Mouse (Mus musculus): ENCODE measurements around the gene Dcst2. TPM values are rescaled to one million over a fixed set of nuclear protein-coding genes. Genes with fewer than 3 reads are reported as not detected.
A peak's percentile ranks its signal among the peaks of the same experiment; 100 is the strongest.

The Dcst2 gene
- total and polyA plus RNA-seq, 2 experiments from 2014 or later, result 0.07 TPM; not detected in 1

GRCm38 (mm10) chr3:89339416-89339815 lies 22.4 kb upstream of the Dcst2 start:
- peaks cover 5% of the 10 kb centered on the region for H3K4me1 ChIP-seq (ENCODE audit: control insufficient read depth, insufficient read depth)
- H3K4me2 ChIP-seq (ENCODE audit: low read depth, low read length), result no peak overlapping the region
- no peak overlapping the region for H3K4me3 ChIP-seq (ENCODE audit: low read depth, low read length)
- 20% methylated on average over 8 of the region's 8 CpGs for WGBS
- DNase-seq (ENCODE audit: low spot score) (no peak), ATAC-seq (ENCODE audit: insufficient read depth, low read depth) (no peak)
- TF ChIP-seq CTCF (IDR thresholded peaks at IDR 0.05; ENCODE audit: low read depth) (peak; percentile 71), EP300 (IDR thresholded peaks at IDR 0.05; ENCODE audit: low read depth) (no peak)
- H3K9ac ChIP-seq (replicated peaks; ENCODE audit: low read depth, low read length), result no peak overlapping the region
- H3K36me3 ChIP-seq (replicated peaks; ENCODE audit: control insufficient read depth, insufficient read depth, low read length), result peaks cover 8% of the 10 kb centered on the region; the same call in 1 of the 2 replicates
- H3K9me3 ChIP-seq (replicated peaks; ENCODE audit: control insufficient read depth, low read length), result no peaks in the 10 kb centered on the region
- H3K27ac ChIP-seq (ENCODE audit: low read depth), result no peak overlapping the region
- H3K27me3 ChIP-seq (ENCODE audit: control insufficient read depth, insufficient read depth, low read length), result peaks cover 7% of the 10 kb centered on the region

- WGBS, result 9% methylated on average over 11 of the region's 11 CpGs
- Histone ChIP-seq H3K27me3 (ENCODE audit: control insufficient read depth, insufficient read depth, low read length) (peaks cover 7% of the 10 kb centered on the region), H3K9ac (replicated peaks; ENCODE audit: low read depth, low read length) (no peak overlapping the region), H3K4me2 (ENCODE audit: low read depth, low read length) (peak overlapping the region; percentile 16; the same call in 1 of the 2 replicates), H3K27ac (ENCODE audit: low read depth) (no peak overlapping the region), H3K9me3 (replicated peaks; ENCODE audit: control insufficient read depth, low read length) (no peaks in the 10 kb centered on the region), H3K4me3 (ENCODE audit: low read depth, low read length) (no peak overlapping the region), H3K36me3 (replicated peaks; ENCODE audit: control insufficient read depth, insufficient read depth, low read length) (peaks cover 18% of the 10 kb centered on the region), H3K4me1 (ENCODE audit: control insufficient read depth, insufficient read depth) (peaks cover 5% of the 10 kb centered on the region)
- peak; percentile 93 for TF ChIP-seq CTCF (IDR thresholded peaks at IDR 0.05; ENCODE audit: low read depth)
- no peak for TF ChIP-seq EP300 (IDR thresholded peaks at IDR 0.05; ENCODE audit: low read depth)
- DNase-seq (ENCODE audit: low spot score) (no peak), ATAC-seq (ENCODE audit: insufficient read depth, low read depth) (no peak)
These were observed 21.3 kb upstream of the Dcst2 start for GRCm38 (mm10) chr3:89340465-89340864.

- peaks cover 22% of the 10 kb centered on the region for H3K36me3 ChIP-seq (replicated peaks; ENCODE audit: control insufficient read depth, insufficient read depth, low read length)
- no peak for TF ChIP-seq CTCF (IDR thresholded peaks at IDR 0.05; ENCODE audit: low read depth)
- no peak for TF ChIP-seq EP300 (IDR thresholded peaks at IDR 0.05; ENCODE audit: low read depth)
- peaks cover 4% of the 10 kb centered on the region for H3K4me1 ChIP-seq (ENCODE audit: control insufficient read depth, insufficient read depth)
- H3K27me3 ChIP-seq (ENCODE audit: control insufficient read depth, insufficient read depth, low read length), result peaks cover 7% of the 10 kb centered on the region
- no peak overlapping the region for H3K4me2 ChIP-seq (ENCODE audit: low read depth, low read length)
- no peaks in the 10 kb centered on the region for H3K9me3 ChIP-seq (replicated peaks; ENCODE audit: control insufficient read depth, low read length)
- no peak overlapping the region for H3K27ac ChIP-seq (ENCODE audit: low read depth)
- ATAC-seq (ENCODE audit: insufficient read depth, low read depth), result no peak
- H3K9ac ChIP-seq (replicated peaks; ENCODE audit: low read depth, low read length), result no peak overlapping the region
- no peak for DNase-seq (ENCODE audit: low spot score)
- 70% methylated on average over 4 of the region's 4 CpGs for WGBS
- no peak overlapping the region for H3K4me3 ChIP-seq (ENCODE audit: low read depth, low read length)
These were observed 20.0 kb upstream of the Dcst2 start for GRCm38 (mm10) chr3:89341794-89342193.

GRCm38 (mm10) chr3:89343279-89343678 lies 18.5 kb upstream of the Dcst2 start:
- WGBS, result 68% methylated on average over 7 of the region's 7 CpGs
- Histone ChIP-seq H3K27me3 (ENCODE audit: control insufficient read depth, insufficient read depth, low read length) (peaks cover 7% of the 10 kb centered on the region), H3K4me2 (ENCODE audit: low read depth, low read length) (no peak overlapping the region), H3K27ac (ENCODE audit: low read depth) (no peak overlapping the region), H3K36me3 (replicated peaks; ENCODE audit: control insufficient read depth, insufficient read depth, low read length) (peaks cover 22% of the 10 kb centered on the region), H3K4me3 (ENCODE audit: low read depth, low read length) (no peak overlapping the region), H3K4me1 (ENCODE audit: control insufficient read depth, insufficient read depth) (no peaks in the 10 kb centered on the region; the same call in 1 of the 2 replicates), H3K9ac (replicated peaks; ENCODE audit: low read depth, low read length) (no peak overlapping the region), H3K9me3 (replicated peaks; ENCODE audit: control insufficient read depth, low read length) (no peaks in the 10 kb centered on the region)
- no peak for TF ChIP-seq CTCF (IDR thresholded peaks at IDR 0.05; ENCODE audit: low read depth)
- no peak for TF ChIP-seq EP300 (IDR thresholded peaks at IDR 0.05; ENCODE audit: low read depth)
- ATAC-seq (ENCODE audit: insufficient read depth, low read depth) (no peak), DNase-seq (ENCODE audit: low spot score) (no peak)

- DNase-seq (ENCODE audit: low spot score), result no peak
- Histone ChIP-seq H3K4me3 (ENCODE audit: low read depth, low read length) (no peak overlapping the region), H3K9me3 (replicated peaks; ENCODE audit: control insufficient read depth, low read length) (no peaks in the 10 kb centered on the region), H3K9ac (replicated peaks; ENCODE audit: low read depth, low read length) (no peak overlapping the region), H3K4me2 (ENCODE audit: low read depth, low read length) (peak overlapping the region; percentile 17; the same call in 1 of the 2 replicates), H3K4me1 (ENCODE audit: control insufficient read depth, insufficient read depth) (peaks cover 7% of the 10 kb centered on the region; the same call in 1 of the 2 replicates), H3K27me3 (ENCODE audit: control insufficient read depth, insufficient read depth, low read length) (peaks cover 29% of the 10 kb centered on the region), H3K27ac (ENCODE audit: low read depth) (no peak overlapping the region), H3K36me3 (replicated peaks; ENCODE audit: control insufficient read depth, insufficient read depth, low read length) (peaks cover 22% of the 10 kb centered on the region)
- TF ChIP-seq CTCF (IDR thresholded peaks at IDR 0.05; ENCODE audit: low read depth) (no peak), EP300 (IDR thresholded peaks at IDR 0.05; ENCODE audit: low read depth) (no peak)
- ATAC-seq (ENCODE audit: insufficient read depth, low read depth), result no peak
- WGBS, result 75% methylated on average over 10 of the region's 10 CpGs
These were observed 14.8 kb upstream of the Dcst2 start for GRCm38 (mm10) chr3:89346815-89347540.

Measured in heart, postnatal 0 days (tissue).